Mouse (Mus musculus) forebrain, embryonic 12.5 days (tissue): ENCODE data around the gene Mrpl51. TPM values are rescaled to one million over a fixed set of nuclear protein-coding genes. Genes with fewer than 3 reads are reported as not detected.

Source experiments
- ATAC-seq: fragments of 200-750 bp; cut with Nextera tagmentation; 2 replicates; pipeline ENCODE4 v1.8.0; 2017; ENCODE audit warnings: moderate TSS enrichment; ENCODE audit not compliant: low FRiP score
- H3K27ac ChIP-seq: fragments of 300-500 bp; sonication (generic); 2 replicates; pipeline ENCODE4 v1.5.1; 2016; ENCODE audit warnings: mild to moderate bottlenecking
- H3K27me3 ChIP-seq: fragments of 300-500 bp; sonication (generic); 2 replicates; pipeline ENCODE4 v1.6.1; 2016; ENCODE audit warnings: mild to moderate bottlenecking
- H3K36me3 ChIP-seq: fragments of 300-500 bp; sonication (generic); replicated peaks from 2 replicates; pipeline ENCODE4 v1.6.1; 2016; ENCODE audit warnings: mild to moderate bottlenecking
- H3K4me1 ChIP-seq: fragments of 300-500 bp; sonication (generic); 2 replicates; pipeline ENCODE4 v1.6.1; 2016
- H3K4me2 ChIP-seq: fragments of 300-500 bp; sonication (generic); 2 replicates; pipeline ENCODE4 v1.6.1; 2016; ENCODE audit warnings: mild to moderate bottlenecking, moderate library complexity
- H3K4me3 ChIP-seq: fragments of 300-500 bp; sonication (generic); replicated peaks from 2 replicates; pipeline ENCODE4 v1.5.1; 2016; ENCODE audit warnings: mild to moderate bottlenecking
- H3K9ac ChIP-seq: fragments of 300-500 bp; sonication (generic); 2 replicates; pipeline ENCODE4 v1.6.1; 2016; ENCODE audit warnings: mild to moderate bottlenecking
- H3K9me3 ChIP-seq: fragments of 300-500 bp; sonication (generic); 2 replicates; pipeline ENCODE4 v1.6.1; 2016
- WGBS: fragments of 180-500 bp; shearing (Covaris S2); methylation state at CpG from one replicate; pipeline ENCODE4 v1.1.7; 2016; 5-methylcytosine and 5-hydroxymethylcytosine counted together
- microRNA-seq: library from miRNA; unstranded; fragments of <30 nt; microRNA quantifications from one replicate; pipeline ENCODE4, GENCODE M21; 2017
- polyA plus RNA-seq: library from polyadenylated mRNA; unstranded; fragments of >200 nt; fragmentation: Nextera tagmentation; extraction: Ambion mirVana; gene quantifications from 2 replicates; pipeline ENCODE4 v1.2.1, GENCODE M21; 2016

Mrpl51 gene
- polyA plus RNA-seq, 1 experiment from 2014 or later = 192 TPM

DNA sequence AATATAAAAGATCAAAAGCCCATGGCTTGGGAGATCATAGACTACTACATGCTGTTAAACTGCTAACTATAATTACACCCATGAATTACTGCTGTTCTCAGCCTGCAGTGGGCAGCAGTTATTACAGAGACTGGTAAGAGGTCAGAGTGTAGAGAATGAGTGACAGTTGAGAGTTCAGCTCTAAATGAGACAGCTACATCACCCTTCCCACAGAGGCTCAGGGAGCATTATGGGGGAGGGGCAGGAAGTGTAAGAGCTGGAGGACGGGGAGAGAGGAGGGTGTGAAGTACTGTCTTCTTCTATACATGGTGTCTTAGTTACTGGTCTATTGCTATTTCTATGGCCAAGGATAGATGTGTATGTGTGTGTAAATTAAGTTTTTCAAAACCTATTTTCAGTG is 53.0 kb downstream of the Mrpl51 start:
- ATAC-seq = no peak
- H3K9me3 ChIP-seq = no peaks in the 10 kb centered on the region
- H3K27ac ChIP-seq = no peak overlapping the region
- no peak overlapping the region for H3K4me3 ChIP-seq
- H3K36me3 ChIP-seq = no peaks in the 10 kb centered on the region
- H3K27me3 ChIP-seq = no peaks in the 10 kb centered on the region
- 63% methylated on average over 1 of the region's 1 CpGs for WGBS
- no peak overlapping the region for H3K4me2 ChIP-seq
- H3K4me1 ChIP-seq = no peaks in the 10 kb centered on the region
- no peak overlapping the region for H3K9ac ChIP-seq

Small RNA genes within 50 kb of the gene (microRNA-seq; reads per million reads assigned to microRNA genes)
- gene Mir3098 (0.97 reads per million), gene Mir8113 (not detected)

Other genes with a start within 250 kb of the Mrpl51 start
- gene Cops7a, start 226.3 kb upstream of the Mrpl51 start, polyA plus RNA-seq = 104 and 110 TPM in 2 replicates
- gene Pianp, start 195.1 kb upstream of the Mrpl51 start, polyA plus RNA-seq = 6.9 and 8.2 TPM in 2 replicates
- gene Zfp384, start 182.7 kb upstream of the Mrpl51 start, polyA plus RNA-seq = 16.7 and 19.1 TPM in 2 replicates
- gene Ing4, start 152.0 kb upstream of the Mrpl51 start, polyA plus RNA-seq = 163 and 164 TPM in 2 replicates
- gene Acrbp, start 142.1 kb upstream of the Mrpl51 start, polyA plus RNA-seq = 14.7 and 17.7 TPM in 2 replicates
- gene Lpar5, start 123.9 kb upstream of the Mrpl51 start, polyA plus RNA-seq = 0.31 TPM in 1 of 2 replicates, not detected in the other
- 120 and 124 TPM in 2 replicates for gene Chd4, start 95.8 kb upstream of the Mrpl51 start, polyA plus RNA-seq
- 62.9 and 63.6 TPM in 2 replicates for gene Nop2, start 59.9 kb upstream of the Mrpl51 start, polyA plus RNA-seq
- gene Iffo1, start 46.6 kb upstream of the Mrpl51 start, polyA plus RNA-seq = 15.9 and 16.0 TPM in 2 replicates
- 2,231 and 2,319 TPM in 2 replicates for gene Gapdh, start 25.3 kb upstream of the Mrpl51 start, polyA plus RNA-seq
- gene Ncapd2, start 100 bp upstream of the Mrpl51 start, polyA plus RNA-seq = 221 and 246 TPM in 2 replicates
- gene Vamp1, start 23.8 kb downstream of the Mrpl51 start, polyA plus RNA-seq = 5.5 and 6.0 TPM in 2 replicates
- 1.5 and 2.1 TPM in 2 replicates for gene Tapbpl, start 40.1 kb downstream of the Mrpl51 start, polyA plus RNA-seq
- 1.6 and 1.8 TPM in 2 replicates for gene Cd27, start 45.2 kb downstream of the Mrpl51 start, polyA plus RNA-seq
- gene Tuba3a, start 94.2 kb downstream of the Mrpl51 start, polyA plus RNA-seq = not detected in 2 replicates
- 12.7 and 14.0 TPM in 2 replicates for gene Ltbr, start 122.1 kb downstream of the Mrpl51 start, polyA plus RNA-seq
- gene Scnn1a, start 128.9 kb downstream of the Mrpl51 start, polyA plus RNA-seq = 0.24 and 0.49 TPM in 2 replicates
- gene Tnfrsf1a, start 157.6 kb downstream of the Mrpl51 start, polyA plus RNA-seq = 16.6 and 19.3 TPM in 2 replicates
- 0.05 and 0.09 TPM in 2 replicates for gene Plekhg6, start 189.0 kb downstream of the Mrpl51 start, polyA plus RNA-seq